Mouse (Mus musculus): ENCODE results near the gene Cbx1.

DNA sequence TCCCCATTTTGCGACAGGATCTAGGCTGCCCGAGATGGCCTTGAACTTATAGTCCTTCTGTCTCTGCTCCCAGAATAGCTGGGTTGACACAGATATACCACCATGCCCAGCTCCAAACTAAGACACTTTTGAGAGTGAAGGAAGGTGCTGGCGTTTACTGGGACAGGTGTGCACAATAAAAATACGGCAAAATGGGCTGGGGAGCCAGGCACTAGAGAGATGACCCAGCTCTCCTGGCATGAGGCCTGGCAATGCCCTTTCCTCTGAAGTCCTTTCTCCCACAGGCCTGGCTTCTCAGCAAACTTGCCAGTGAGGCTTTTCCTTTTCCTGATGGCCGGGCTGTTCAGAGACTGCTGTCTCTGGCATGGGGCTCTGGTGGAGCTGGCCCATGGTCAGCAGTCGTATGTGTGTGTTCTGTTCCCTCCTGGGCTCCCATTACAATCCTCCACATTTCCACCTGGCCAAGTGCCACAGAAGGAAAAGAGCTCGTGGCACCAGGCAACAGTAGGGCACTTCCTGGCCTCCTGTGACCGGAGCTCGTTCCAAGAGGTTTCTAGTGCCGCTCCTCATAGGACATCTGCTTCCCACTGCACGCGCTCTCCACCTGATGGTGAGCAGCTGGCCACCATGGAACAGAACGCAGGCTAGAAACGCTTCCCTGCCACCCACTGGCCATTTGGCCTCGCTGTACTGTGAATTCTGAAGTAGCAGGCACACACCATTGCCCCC, 26.0 kb upstream of the Cbx1 start:
- no peak for TF ChIP-seq CHD2 (IDR thresholded peaks at IDR 0.05; ENCODE audit: low read depth, low read length)
- TF ChIP-seq ZNF384 (IDR thresholded peaks at IDR 0.05; ENCODE audit: low read depth, low read length), result no peak
- TF ChIP-seq MAFK (IDR thresholded peaks at IDR 0.05; ENCODE audit: insufficient read depth, low read depth, low read length), result no peak
- no peak for TF ChIP-seq HCFC1 (IDR thresholded peaks at IDR 0.05; ENCODE audit: borderline replicate concordance, insufficient read depth, low read length)

Measured in ES-E14 (cell line).